Mouse (Mus musculus) ovary, adult 18-20 months (tissue): ENCODE data around the gene Bbs9.
A peak's percentile ranks its signal among the peaks of the same experiment; 100 is the strongest.

Experiments used
- DNase-seq: peaks from one replicate; pipeline ENCODE4 v3.0.0; 2022; ENCODE audit warnings: low spot score, mixed read lengths

Bbs9 gene

GRCm38 (mm10) chr9:22750779-22751545 is 275.4 kb downstream of the Bbs9 start:
- peak; percentile 69 for DNase-seq

- DNase-seq, result no peak
These were observed 276.0 kb downstream of the Bbs9 start for GRCm38 (mm10) chr9:22751546-22751929.

GRCm38 (mm10) chr9:22754081-22754672 is 278.7 kb downstream of the Bbs9 start:
- no peak for DNase-seq

DNA sequence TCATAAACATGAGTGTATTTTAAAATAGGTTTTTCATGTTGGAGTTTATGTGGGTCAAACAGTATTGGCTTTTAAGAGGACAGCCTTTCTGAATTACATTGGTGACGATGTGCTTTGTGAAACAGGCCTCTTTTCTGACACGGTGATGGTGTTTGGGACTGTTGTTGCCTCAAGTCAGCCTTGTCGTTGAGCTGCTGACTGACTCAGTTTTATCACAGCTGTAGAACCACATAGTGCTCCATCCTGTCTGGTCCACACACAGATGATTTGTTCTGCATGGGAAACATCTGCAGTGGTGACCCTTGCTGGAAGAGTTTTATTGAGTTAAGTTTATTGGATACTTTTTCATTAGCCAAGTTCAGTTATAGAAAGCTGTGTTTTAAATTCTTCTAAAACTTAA is 283.0 kb downstream of the Bbs9 start:
- DNase-seq, result no peak

- DNase-seq, result no peak
These were observed 283.7 kb downstream of the Bbs9 start for GRCm38 (mm10) chr9:22759241-22759640.

GRCm38 (mm10) chr9:22760376-22760775 is 284.9 kb downstream of the Bbs9 start:
- DNase-seq, result no peak

DNA sequence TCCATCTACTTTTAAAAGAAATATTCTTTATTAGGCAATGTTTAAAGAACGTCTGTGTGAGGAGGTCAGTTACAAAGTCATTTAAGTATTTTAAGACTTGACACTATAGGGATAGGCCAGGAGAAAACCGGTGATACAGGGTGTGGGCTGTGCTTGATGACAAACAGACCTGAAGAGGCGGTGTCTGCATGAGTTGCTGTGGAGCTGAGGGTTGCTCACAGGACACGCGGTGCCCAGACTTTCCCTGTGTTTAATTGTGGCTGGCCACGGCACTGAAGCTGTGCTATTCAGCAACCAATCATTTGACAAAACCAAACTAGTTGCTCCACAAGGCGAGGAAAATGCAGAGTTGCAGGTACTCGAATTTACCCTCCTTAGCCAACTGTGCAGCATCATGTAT is 286.0 kb downstream of the Bbs9 start:
- no peak for DNase-seq

- no peak for DNase-seq
These were observed 290.2 kb downstream of the Bbs9 start for GRCm38 (mm10) chr9:22765618-22766220.

- DNase-seq, result no peak
These were observed 291.6 kb downstream of the Bbs9 start for GRCm38 (mm10) chr9:22767154-22767553.

GRCm38 (mm10) chr9:22767860-22768259 is 292.3 kb downstream of the Bbs9 start:
- no peak for DNase-seq

DNA sequence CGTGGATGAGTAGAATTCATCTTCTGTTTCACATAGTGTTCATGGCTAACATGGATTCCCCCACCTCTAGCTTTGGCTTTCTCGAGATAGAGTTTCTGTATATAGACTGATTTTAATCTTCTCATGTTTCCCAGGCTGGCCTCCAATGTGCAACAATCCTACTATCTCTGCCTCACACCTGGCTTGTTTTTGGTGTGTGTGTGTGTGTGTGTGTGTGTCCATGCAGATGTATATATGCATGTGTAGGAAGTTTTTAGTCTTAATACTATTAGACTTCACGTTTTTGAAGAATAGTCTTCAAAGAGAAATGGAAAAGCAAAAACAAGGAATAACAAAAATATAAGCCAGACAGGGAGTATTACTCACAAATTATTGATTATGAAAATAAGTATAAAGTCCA is 296.3 kb downstream of the Bbs9 start:
- no peak for DNase-seq

GRCm38 (mm10) chr9:22776246-22776961 is 300.9 kb downstream of the Bbs9 start:
- no peak for DNase-seq

DNA sequence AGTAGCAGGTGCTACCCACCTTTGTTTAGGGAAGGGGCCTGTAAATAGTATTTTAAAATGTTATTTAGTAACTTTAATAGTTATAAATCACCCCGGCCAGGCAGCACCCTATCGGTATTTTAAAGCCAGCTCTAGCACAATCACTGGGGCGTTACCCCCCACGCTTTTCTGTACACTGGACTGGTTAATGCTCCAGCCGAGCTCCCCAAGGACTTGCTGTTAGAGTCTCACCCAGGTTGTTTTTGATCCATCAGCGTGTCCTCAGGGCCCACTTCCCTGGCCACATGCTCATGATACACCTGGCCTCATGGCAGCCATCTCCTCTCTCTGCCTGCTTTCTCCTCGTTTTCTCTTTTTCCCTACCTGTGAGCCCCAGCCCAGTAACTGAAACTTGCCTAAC is 301.9 kb downstream of the Bbs9 start:
- DNase-seq, result no peak

GRCm38 (mm10) chr9:22779631-22780030 is 304.1 kb downstream of the Bbs9 start:
- no peak for DNase-seq

DNA sequence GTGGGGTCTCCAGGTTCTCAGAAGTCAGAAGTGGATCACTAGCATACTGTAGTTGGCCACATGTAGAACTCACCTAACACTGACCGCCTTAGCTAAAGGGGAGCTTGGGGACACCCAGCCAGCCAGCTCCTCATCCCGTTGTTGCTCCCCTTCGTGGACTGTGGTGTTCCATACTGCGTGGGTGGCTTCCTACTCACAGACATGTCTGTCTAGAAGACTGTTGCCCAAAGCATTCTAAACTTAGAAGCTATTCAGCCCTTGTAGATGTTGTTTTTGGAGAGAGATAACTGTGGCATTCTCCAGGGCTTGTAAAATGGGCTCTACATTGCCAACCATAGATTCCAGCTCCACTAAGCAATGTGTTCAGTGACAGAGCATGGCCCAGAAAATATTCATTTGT is 310.5 kb downstream of the Bbs9 start:
- DNase-seq, result no peak

DNA sequence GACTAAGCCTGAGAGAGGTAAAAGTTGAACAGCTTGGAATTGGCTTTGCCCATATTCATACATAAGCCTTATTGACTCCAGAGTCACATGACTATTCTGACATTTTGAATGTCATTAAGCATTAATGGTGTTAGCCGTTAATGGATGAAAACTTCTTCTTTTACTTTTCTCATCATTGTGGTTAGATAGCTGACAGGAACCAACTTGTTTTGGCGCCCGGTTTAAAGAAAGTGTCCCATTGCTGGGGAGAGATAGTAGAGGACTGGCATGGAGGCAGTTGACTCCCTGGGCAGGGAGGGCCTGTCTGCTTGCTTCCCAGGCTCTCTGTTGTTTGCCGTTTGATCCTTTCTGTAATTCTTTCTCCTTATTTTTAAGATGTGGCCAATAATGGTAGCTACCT is 312.9 kb downstream of the Bbs9 start:
- no peak for DNase-seq

DNA sequence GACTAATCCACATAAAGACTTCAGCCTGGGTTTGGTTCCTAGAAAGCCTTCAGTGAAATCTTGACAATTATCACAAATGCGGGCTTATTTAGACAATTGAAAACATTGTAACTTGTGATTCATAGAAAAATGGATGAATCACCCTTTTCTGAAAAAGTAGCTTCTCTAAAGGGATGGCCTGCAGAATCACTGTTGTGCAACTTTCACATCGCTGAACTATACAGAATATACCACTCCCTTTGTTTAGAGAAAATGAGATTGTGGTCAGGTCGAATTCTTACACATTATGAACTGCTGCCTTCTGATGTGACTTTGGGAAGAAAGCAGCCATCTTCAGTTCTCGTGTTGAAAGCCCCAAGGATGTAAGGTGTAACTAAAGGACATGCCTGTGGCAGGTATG is 313.3 kb downstream of the Bbs9 start:
- DNase-seq, result no peak

DNA sequence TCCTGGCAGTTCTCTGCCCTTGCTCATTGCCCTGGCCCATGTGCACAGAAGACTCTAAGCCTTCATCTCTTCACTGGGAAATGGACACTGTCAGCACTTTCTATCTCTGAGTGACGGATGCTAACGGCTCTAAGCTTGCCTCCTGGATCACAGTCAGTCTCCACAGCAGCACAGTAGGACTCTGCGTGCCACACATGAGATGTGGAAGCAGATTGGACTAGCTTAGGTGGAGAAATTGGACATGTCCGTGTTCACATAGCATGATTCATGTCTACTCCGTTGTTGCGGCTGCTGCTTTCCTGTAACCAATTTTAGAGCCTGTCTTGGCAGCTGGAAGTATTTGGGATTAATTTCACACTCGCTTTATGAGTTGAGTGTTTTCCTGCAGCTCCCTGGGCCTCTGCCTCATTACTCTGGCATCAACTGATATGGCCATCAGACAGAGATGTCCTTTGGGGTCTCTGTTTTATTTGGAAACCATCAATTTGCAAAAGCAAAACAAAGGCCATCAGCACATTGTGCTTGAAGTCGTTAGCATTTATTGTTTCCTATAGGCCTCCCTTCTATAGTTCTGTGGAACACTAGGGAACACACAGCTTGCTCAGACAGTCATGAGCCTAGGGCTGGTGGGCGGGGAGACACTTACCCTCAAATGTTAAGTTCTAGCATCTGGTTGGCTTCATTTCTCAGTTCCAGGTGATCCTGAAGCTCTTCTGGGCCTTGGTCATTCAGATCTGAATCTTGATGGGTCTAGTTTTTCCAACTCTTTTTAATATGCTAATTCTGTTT is 314.1 kb downstream of the Bbs9 start:
- no peak for DNase-seq

GRCm38 (mm10) chr9:22791208-22791607 is 315.7 kb downstream of the Bbs9 start:
- DNase-seq, result no peak

DNA sequence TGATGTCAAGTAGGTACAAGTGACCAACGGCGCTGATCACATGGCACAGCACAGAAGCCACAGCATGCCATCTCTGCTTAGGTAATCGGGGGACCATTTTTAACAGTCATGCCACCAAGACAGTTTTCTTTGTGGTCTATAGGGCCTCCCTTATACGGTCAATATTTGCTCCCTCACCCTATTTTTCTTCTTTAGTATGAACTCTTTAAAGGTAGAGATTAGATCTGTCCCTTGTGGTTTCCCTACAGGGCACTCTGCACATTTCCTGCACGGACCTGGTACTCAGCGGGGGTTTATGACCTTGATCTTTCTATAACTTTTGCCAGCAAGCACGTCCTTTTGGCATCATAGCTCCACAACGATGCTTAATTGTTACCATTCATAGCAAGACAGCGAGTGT is 316.2 kb downstream of the Bbs9 start:
- DNase-seq, result no peak

GRCm38 (mm10) chr9:22793698-22794097 is 318.2 kb downstream of the Bbs9 start:
- DNase-seq, result no peak

DNA sequence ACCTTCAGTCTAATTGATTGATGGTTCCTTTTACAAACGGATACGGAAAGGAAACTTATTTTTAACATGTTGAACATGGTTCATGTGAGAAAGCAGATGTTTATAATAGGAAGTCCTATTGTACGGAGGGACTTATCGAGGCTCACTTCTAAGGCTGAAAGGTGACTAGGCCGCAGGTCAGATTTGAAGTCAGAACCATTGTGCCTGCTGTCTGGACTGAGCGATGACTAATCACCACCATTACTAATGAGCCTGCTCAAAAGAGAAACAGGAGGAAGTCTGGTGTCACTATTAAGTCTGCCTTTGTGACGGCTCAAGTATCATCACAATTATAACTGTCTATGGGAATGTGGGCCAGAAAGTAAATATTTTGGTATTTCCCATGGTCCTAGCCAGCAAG is 325.2 kb downstream of the Bbs9 start:
- no peak for DNase-seq
